Mouse (Mus musculus) intestine, embryonic 14.5 days (tissue): ENCODE results near the gene Churc1. TPM values are rescaled to one million over a fixed set of nuclear protein-coding genes. Genes with fewer than 3 reads are reported as not detected.
"Not testable (repeated sequence)": the region's sequence is repeated elsewhere in the genome, so short reads cannot be mapped to it uniquely, and the experiment has no call there.

ENCODE experiments used
- ATAC-seq: fragments of 200-750 bp; cut with Nextera tagmentation; replicated peaks from 2 replicates; pipeline ENCODE4 v1.8.0; 2017; ENCODE audit warnings: low read depth, moderate number of reproducible peaks, moderate TSS enrichment, moderate library complexity; ENCODE audit not compliant: low FRiP score, low TSS enrichment
- DNase-seq: peaks from one replicate; pipeline ENCODE4 v3.0.0-alpha.2; 2018; ENCODE audit warnings: low spot score
- H3K27ac ChIP-seq: fragments of 300-500 bp; sonication (generic); 2 replicates; pipeline ENCODE4 v1.5.1; 2014; ENCODE audit warnings: low read depth, mild to moderate bottlenecking, control low read depth
- H3K27me3 ChIP-seq: fragments of 300-500 bp; sonication (generic); replicated peaks from 2 replicates; pipeline ENCODE4 v1.6.1; 2014; ENCODE audit warnings: low read length, control low read depth; ENCODE audit not compliant: control insufficient read depth, insufficient read depth
- H3K36me3 ChIP-seq: fragments of 300-500 bp; sonication (generic); 2 replicates; pipeline ENCODE4 v1.6.1; 2014; ENCODE audit warnings: low read length, control low read depth; ENCODE audit not compliant: control insufficient read depth, insufficient read depth
- H3K4me1 ChIP-seq: fragments of 300-500 bp; sonication (generic); replicated peaks from 2 replicates; pipeline ENCODE4 v1.6.1; 2014; ENCODE audit warnings: low read length, control low read depth, mixed read lengths; ENCODE audit not compliant: control insufficient read depth, insufficient read depth
- H3K4me2 ChIP-seq: fragments of 300-500 bp; sonication (generic); 2 replicates; pipeline ENCODE4 v1.6.1; 2014; ENCODE audit warnings: low read length
- H3K4me3 ChIP-seq: fragments of 300-500 bp; sonication (generic); 2 replicates; pipeline ENCODE4 v1.5.1; 2014; ENCODE audit warnings: low read depth, low read length, control low read depth, mixed read lengths
- H3K9ac ChIP-seq: fragments of 300-500 bp; sonication (generic); 2 replicates; pipeline ENCODE4 v1.6.1; 2014; ENCODE audit warnings: mild to moderate bottlenecking, low read length
- H3K9me3 ChIP-seq: fragments of 300-500 bp; sonication (generic); 2 replicates; pipeline ENCODE4 v1.6.1; 2016; ENCODE audit warnings: low read length, control low read depth; ENCODE audit not compliant: control insufficient read depth
- WGBS: fragments of 180-500 bp; shearing (Covaris S2); extraction: QIAGEN DNeasy Blood & Tissue Kit; methylation state at CpG from one replicate; pipeline ENCODE4 v1.1.7; 2014; 5-methylcytosine and 5-hydroxymethylcytosine counted together
- polyA plus RNA-seq: library from polyadenylated mRNA; unstranded; fragments of >200 nt; fragmentation: Nextera tagmentation; extraction: Ambion mirVana; gene quantifications from 2 replicates; pipeline ENCODE4 v1.2.1, GENCODE M21; 2014

Churc1 gene
- polyA plus RNA-seq, 1 experiment from 2014 or later, result 146 TPM

DNA sequence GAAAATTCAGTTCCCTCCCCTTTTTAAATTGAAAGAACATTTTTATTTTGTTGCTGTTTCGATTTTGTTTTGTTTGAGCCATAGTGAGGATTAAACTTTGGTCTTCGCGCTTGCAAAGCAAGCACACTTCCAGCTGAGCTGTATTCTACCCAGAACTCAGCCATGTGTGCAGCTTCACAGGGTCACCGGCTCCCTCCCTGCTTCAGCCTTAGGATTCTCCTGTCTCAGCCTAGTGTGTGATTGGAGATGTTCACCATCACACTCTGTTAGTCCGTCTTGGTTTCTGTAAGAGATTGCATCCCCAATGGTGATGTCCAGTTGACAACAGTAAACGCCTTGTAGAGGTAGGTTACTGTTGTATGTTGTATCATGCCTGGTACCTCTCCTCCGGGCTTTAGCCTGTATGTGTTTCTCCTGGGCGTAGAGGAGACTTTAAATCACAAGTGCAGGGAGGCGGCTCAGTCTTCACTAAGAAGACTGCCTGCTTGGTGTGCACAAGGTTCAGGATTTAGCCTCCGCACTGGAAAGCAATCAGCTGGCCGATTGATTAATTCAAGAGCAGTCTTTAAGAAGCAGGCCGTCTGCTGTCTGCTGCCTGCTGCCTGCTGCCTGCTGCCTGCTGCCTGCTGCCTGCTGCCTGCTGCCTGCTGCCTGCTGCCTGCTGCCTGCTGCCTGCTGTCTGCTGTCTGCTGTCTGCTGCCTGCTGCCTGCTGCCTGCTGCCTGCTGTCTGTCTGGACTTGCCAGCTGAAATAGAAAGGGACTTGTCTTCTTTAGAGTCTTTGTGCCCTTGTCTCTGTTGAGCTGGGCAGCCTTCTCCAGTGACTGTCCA, 15.5 kb downstream of the Churc1 start:
- 75% methylated on average over 12 of the region's 12 CpGs for WGBS
- Histone ChIP-seq H3K36me3 (no peaks in the 10 kb centered on the region), H3K4me3 (no peak overlapping the region), H3K4me2 (no peak overlapping the region), H3K27me3 (no peaks in the 10 kb centered on the region), H3K27ac (no peak overlapping the region), H3K4me1 (no peaks in the 10 kb centered on the region), H3K9ac (no peak overlapping the region), H3K9me3 (no peaks in the 10 kb centered on the region)
- DNase-seq (no peak), ATAC-seq (no peak)

DNA sequence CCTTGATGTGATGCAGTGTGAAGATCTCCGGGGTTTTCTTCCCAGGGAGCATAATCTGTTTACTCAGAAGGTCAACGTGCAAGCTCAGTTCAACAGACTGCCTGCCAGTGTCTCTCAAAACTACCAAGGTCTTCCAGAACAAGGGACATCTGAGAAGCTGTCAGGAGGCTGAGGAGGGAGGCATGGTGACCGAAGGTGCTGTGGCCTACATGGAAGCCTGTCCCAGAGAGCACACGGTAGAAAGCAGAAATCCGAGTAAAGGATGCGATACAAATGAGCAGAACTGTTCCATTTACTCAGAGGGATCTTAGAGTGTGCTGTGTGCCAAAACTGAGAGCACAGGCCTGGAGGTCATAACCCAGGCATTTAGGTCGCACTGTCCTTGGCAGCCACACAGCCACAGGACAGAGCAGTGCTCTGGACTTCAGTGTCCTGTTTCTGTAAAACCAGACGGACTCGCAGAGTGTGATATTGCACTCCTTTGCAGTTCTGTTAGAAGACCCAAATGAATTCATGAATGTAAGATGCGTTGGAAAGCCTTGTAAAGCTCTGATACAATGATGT, 18.8 kb downstream of the Churc1 start:
- Histone ChIP-seq H3K4me2 (no peak overlapping the region), H3K4me1 (no peaks in the 10 kb centered on the region), H3K36me3 (no peaks in the 10 kb centered on the region), H3K27me3 (no peaks in the 10 kb centered on the region), H3K27ac (no peak overlapping the region), H3K9me3 (no peaks in the 10 kb centered on the region), H3K9ac (no peak overlapping the region), H3K4me3 (no peak overlapping the region)
- WGBS, result 50% methylated on average over 10 of the region's 10 CpGs
- ATAC-seq (no peak), DNase-seq (no peak)

DNA sequence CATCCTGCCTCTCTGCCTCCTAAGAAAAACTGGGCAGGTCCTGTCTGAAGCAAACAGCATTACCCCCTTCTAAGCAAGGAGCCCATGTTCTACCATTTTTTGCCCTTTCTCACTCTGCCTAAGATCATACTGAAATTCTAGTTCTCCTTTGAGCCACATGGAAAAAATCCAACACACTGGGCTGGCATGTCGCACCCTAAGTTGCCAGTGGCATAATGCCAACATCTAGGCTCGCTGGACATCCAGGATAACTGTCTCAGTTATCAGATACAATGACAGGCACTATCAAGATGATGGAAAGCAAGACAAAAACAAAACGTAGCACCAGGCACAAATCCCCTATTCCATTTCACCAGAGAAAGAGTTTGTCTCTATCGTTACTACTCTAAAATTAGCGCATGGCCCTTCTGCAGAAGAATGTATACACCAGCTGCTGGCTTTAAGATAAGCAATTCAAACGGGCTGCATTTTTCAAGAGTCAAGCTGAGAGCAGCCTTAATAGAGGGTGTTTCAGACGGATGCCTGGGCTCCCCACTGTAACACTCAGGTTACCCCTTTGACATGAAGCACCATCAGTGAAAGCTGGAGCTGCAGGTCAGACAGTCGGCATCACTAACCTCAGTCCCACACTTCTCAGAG, 25.2 kb downstream of the Churc1 start:
- H3K36me3 ChIP-seq, result no peaks in the 10 kb centered on the region
- ATAC-seq (no peak), DNase-seq (no peak)
- H3K9me3 ChIP-seq, result no peaks in the 10 kb centered on the region
- H3K4me1 ChIP-seq, result peaks cover 4% of the 10 kb centered on the region; the same call in 1 of the 2 replicates
- no peaks in the 10 kb centered on the region for H3K27me3 ChIP-seq
- H3K9ac ChIP-seq, result no peak overlapping the region
- no peak overlapping the region for H3K4me3 ChIP-seq
- peak overlapping the region; percentile 24; the same call in 1 of the 2 replicates for H3K27ac ChIP-seq
- 26% methylated on average over 8 of the region's 8 CpGs for WGBS
- H3K4me2 ChIP-seq, result no peak overlapping the region

GRCm38 (mm10) chr12:76792540-76792939, 27.2 kb downstream of the Churc1 start:
- H3K27me3 ChIP-seq, H3K4me3 ChIP-seq, H3K36me3 ChIP-seq, ATAC-seq, H3K9ac ChIP-seq, H3K27ac ChIP-seq, H3K9me3 ChIP-seq, H3K4me1 ChIP-seq, H3K4me2 ChIP-seq, DNase-seq: not testable (repeated sequence)
- WGBS, result 62% methylated on average over 14 of the region's 14 CpGs

DNA sequence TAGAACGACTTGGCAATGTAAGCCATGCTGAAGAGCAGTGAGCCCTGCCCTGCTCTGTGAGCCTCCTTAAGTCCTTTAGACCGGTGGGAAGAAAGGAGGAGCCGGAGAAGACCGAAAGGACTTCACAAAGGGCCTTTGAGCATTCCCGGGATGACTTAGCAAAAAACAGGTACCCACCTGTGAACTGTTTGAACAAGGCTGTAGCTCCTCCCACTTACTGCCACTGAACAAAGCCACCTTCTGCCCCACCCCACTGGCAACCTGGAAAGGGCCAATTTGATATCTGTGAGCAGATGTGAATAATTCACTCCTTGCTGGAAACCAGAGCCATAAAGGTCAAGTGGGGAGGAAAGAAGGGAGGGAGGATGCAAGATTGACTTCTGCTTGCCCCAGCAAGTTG, 30.0 kb downstream of the Churc1 start, which contains the start of gene Gpx2:
Gpx2 (minus strand) TSS at position 205 of the 400 bp plus-strand sequence.
- Histone ChIP-seq H3K4me2 (0 out of 2 replicates have a peak within 1 kb of the TSS, but pooled peaks have one; percentile 2), H3K4me3 (no peak within 1 kb of the TSS), H3K9me3 (no peaks in the 10 kb centered on the region), H3K9ac (no peak within 1 kb of the TSS), H3K27ac (no peak within 1 kb of the TSS), H3K4me1 (peaks cover 4% of the 10 kb centered on the region; the same call in 1 of the 2 replicates), H3K27me3 (no peaks in the 10 kb centered on the region), H3K36me3 (no peaks in the 10 kb centered on the region)
- WGBS, result 59% methylated on average over 5 of the region's 5 CpGs
- DNase-seq (no peak), ATAC-seq (peak; percentile 67; the same call in 1 of the 2 replicates)

DNA sequence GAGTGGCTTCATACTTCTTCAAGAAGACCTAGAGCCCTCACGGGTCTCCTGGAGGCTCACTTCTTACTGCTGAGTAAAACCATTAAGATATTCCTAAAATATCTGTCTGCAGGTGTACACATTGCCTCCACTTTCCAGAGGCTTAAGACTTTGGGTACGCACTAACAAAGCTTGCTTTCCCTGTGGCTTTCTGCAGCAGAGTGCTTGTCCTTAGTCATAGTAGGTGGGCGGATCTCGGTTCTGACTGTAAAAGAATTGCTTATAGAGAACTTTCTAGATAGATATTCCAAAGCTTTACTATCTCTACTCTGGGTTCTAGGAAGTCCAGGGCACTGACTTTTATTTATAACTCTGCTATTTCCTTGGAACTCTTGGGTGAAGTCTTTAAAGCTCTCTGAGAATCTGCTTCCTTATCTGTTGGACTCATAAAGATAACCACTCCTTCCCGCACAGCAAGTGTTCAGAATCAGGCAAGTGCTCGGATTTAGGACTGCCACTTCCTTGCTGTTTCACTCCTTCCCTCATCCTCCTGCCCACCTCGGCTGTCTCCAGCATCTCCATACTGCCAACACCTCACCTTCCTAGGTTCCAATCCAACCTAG, 31.7 kb downstream of the Churc1 start:
- 74% methylated on average over 7 of the region's 7 CpGs for WGBS
- Histone ChIP-seq H3K4me2 (no peak overlapping the region), H3K4me3 (no peak overlapping the region), H3K27me3 (no peaks in the 10 kb centered on the region), H3K27ac (no peak overlapping the region), H3K9me3 (no peaks in the 10 kb centered on the region), H3K36me3 (no peaks in the 10 kb centered on the region), H3K9ac (no peak overlapping the region), H3K4me1 (no peaks in the 10 kb centered on the region)
- ATAC-seq (no peak), DNase-seq (no peak)

DNA sequence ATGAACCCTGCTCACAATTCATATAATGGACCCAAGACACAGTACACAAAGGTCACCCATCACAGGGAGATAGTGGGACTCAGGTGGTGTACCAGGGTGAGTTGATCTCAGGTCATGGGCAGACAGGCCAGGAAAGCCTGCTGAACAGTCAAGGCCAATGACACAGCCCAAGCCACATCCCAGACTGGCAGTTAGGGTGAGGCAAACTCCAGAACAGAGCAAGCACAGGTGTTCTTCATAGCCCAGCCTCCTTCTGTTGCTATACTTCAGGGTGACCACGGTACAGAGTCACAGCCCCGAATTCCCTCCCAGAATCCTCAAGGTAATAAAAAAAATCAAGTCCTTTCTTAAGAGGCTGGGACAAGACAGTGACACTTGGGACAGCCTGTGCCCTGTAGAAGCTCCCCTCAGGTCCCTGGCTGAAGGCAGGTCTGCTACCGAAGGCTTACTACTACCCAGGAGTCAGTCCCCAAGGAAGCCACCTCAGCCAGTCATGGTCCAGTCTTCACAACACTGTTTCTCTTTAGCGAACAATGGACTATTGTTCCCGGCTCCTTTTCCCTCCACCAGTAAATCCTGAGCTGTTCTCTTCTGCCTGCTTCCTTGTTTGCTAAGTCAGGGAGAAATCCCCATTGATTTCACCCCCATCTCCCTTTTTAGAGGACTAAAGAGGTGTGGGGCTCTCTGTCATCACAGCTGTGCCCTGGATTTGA, 32.8 kb downstream of the Churc1 start:
- Histone ChIP-seq H3K9ac (no peak overlapping the region), H3K27ac (0 out of 2 replicates have a peak overlapping the region, but pooled peaks have one; percentile 16), H3K4me3 (no peak overlapping the region), H3K27me3 (no peaks in the 10 kb centered on the region), H3K36me3 (no peaks in the 10 kb centered on the region), H3K9me3 (no peaks in the 10 kb centered on the region), H3K4me2 (no peak overlapping the region), H3K4me1 (no peaks in the 10 kb centered on the region)
- ATAC-seq (peak; percentile 43; the same call in 1 of the 2 replicates), DNase-seq (no peak)
- 66% methylated on average over 5 of the region's 5 CpGs for WGBS

DNA sequence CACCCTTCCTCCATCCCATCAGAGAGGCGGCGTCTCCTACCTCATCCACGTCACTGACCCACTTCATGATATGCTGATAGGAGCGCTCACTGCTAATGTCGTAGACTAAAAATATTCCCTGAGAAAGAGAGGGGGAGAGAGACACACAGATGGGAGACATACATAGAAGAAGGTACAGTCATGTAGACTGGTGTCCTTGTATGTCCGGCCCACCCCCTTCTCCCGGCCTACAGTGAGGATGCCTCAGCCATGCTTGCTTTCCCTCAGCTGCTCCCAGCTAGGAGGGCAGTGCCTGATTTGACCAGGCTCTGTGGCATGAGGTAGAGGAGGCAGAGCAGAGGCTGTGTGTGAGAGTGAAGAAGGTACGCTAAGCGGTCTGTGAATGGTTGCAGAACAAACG, 37.7 kb downstream of the Churc1 start:
- Histone ChIP-seq H3K4me2 (no peak overlapping the region), H3K36me3 (no peaks in the 10 kb centered on the region), H3K4me3 (no peak overlapping the region), H3K4me1 (no peaks in the 10 kb centered on the region), H3K9ac (no peak overlapping the region), H3K9me3 (no peaks in the 10 kb centered on the region), H3K27me3 (no peaks in the 10 kb centered on the region), H3K27ac (no peak overlapping the region)
- no peak for DNase-seq
- 91% methylated on average over 10 of the region's 10 CpGs for whole genome bisulfite sequencing
- ATAC-seq, result no peak
